ENCODE assay signal across 13 mouse cellular contexts in the genomic region with DNA sequence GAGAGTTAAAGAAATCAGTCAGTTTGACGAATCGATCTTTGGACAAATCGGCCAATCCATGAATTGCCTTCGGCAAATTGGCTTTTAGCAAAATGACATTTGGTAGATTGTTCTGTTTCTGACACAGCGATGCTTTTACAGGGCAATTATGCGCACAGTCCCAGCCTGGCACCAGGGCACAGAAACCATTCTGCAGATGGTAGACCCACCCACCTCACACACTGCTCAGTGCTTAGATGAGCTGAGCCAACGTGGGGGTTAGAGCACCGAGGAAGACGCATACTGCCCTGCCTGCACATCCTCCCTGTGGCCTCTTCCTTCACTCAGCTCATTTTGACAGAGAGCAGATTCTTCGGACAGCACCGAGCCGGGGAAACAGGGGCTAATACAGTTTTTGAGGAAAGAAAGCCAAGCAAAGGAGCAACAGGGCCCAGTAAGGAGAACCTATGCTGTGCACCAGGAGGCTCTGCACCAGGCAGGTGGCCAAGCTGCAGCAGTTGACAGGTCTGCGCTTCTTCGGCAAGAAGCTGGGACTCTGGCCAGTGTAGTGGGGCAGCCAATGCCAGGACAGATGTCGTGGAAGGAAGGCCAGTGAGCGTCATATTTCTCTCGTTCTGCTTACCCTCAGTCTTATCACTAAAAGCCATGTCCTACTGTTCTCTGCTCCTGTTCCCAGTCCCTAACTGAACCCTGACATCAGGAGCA.
A peak's percentile ranks its signal among the peaks of the same experiment; 100 is the strongest.
DNase-seq lines count a peak whose midpoint lies in the region; ATAC-seq and TF ChIP-seq lines count a peak whose summit lies in the region.
"Had no signal": no experiment of that assay in that cellular context is flagged by ENCODE, and none has a peak within 500 bp of the region (broad histone marks: within the 10 kb centered on the region; RNA-seq: fewer than 3 reads in every experiment).

No protein-coding gene starts in this region.

- H3K4me1 ChIP-seq in liver, embryonic 12.5 days, result no peaks in the 10 kb centered on the region

- ATAC-seq in liver, embryonic 12.5 days, result no peak
- ATAC-seq: CD4-positive, CD25-positive, alpha-beta regulatory T cell, adult 4 months had no signal

- H3K4me2 ChIP-seq in liver, embryonic 12.5 days, result no peak overlapping the region
- H3K4me2 ChIP-seq: heart, embryonic 11.5 days; kidney, embryonic 15.5 days had no signal

- peak; percentile 62 for DNase-seq in gastrocnemius, adult 2 months
- no peak for DNase-seq in gastrocnemius, postnatal 10 days
- peak; percentile 77 for DNase-seq in right cerebral cortex, adult 18-20 months
- no peak for DNase-seq in right cerebral cortex, postnatal 14 days
- DNase-seq in left cerebral cortex, adult 18-20 months (ENCODE audit: low spot score in 2 of 2), result peak; percentile 60 to 66
- no peak for DNase-seq in retina, embryonic 14.5 days (ENCODE audit: low spot score)
- DNase-seq: lung, postnatal 36 days had no signal

- no peak overlapping the region for H3K27ac ChIP-seq in gastrocnemius, adult 2 months
- no peak overlapping the region for H3K27ac ChIP-seq in liver, embryonic 12.5 days
- H3K27ac ChIP-seq: kidney, embryonic 15.5 days; liver, embryonic 14.5 days; stomach, postnatal 0 days had no signal

- H3K4me3 ChIP-seq in gastrocnemius, adult 2 months, result no peak overlapping the region
- H3K4me3 ChIP-seq in liver, embryonic 12.5 days, result no peak overlapping the region
- H3K4me3 ChIP-seq: kidney, embryonic 15.5 days had no signal

- H3K27me3 ChIP-seq in liver, embryonic 12.5 days (replicated peaks), result peaks cover 63% of the 10 kb centered on the region

- H3K9ac ChIP-seq in liver, embryonic 12.5 days, result no peak overlapping the region
- H3K9ac ChIP-seq: kidney, embryonic 15.5 days; liver, embryonic 14.5 days had no signal

- H3K9me3 ChIP-seq in liver, embryonic 12.5 days (replicated peaks), result no peaks in the 10 kb centered on the region
- H3K9me3 ChIP-seq: kidney, embryonic 15.5 days had no signal

- TF ChIP-seq CTCF in gastrocnemius, adult 2 months (IDR thresholded peaks at IDR 0.05), result no peak

- 58% methylated on average over 17 of the region's 17 CpGs for WGBS in liver, embryonic 12.5 days (ENCODE audit: insufficient replicate concordance)

- no peaks in the 10 kb centered on the region for H3K36me3 ChIP-seq in liver, embryonic 12.5 days
- H3K36me3 ChIP-seq: kidney, embryonic 15.5 days had no signal

- intact Hi-C loops in gastrocnemius, adult 2 months (cut with DNase I), result no loop called here

Comparison
In these comparisons a context has a peak if more than half of its experiments do, and no peak if none do; other contexts are left out.
1. DNase-seq: peak in gastrocnemius, adult 2 months (single experiment), right cerebral cortex, adult 18-20 months (single experiment) and left cerebral cortex, adult 18-20 months (2 of 2); none in gastrocnemius, postnatal 10 days (single experiment), right cerebral cortex, postnatal 14 days (single experiment) and retina, embryonic 14.5 days (single experiment).